Mouse (Mus musculus) heart, postnatal 0 days (tissue): ENCODE measurements at regions not wholly inside any gene's neighbourhood (a gene's known extent, or its start where the extent isn't known, plus 50 kb on each side); places are given as distances from the start of the nearest gene placed in this dataset.

ENCODE experiments used
- ATAC-seq: fragments of 200-750 bp; cut with Nextera tagmentation; 2 replicates; pipeline ENCODE4 v1.8.0; 2017; ENCODE audit warnings: low read depth, moderate number of reproducible peaks, moderate library complexity; ENCODE audit not compliant: insufficient read depth
- DNase-seq: peaks from one replicate; pipeline ENCODE4 v3.0.0-alpha.2; 2016; ENCODE audit warnings: low spot score
- H3K27ac ChIP-seq: fragments of 300-500 bp; sonication (generic); 2 replicates; pipeline ENCODE4 v1.5.1; 2014; ENCODE audit warnings: low read depth, mild to moderate bottlenecking
- H3K27me3 ChIP-seq: fragments of 300-500 bp; sonication (generic); 2 replicates; pipeline ENCODE4 v1.6.1; 2014; ENCODE audit warnings: low read length, mixed read lengths; ENCODE audit not compliant: control insufficient read depth, insufficient read depth
- H3K36me3 ChIP-seq: fragments of 300-500 bp; sonication (generic); replicated peaks from 2 replicates; pipeline ENCODE4 v1.6.1; 2014; ENCODE audit warnings: low read length, mixed read lengths; ENCODE audit not compliant: control insufficient read depth, insufficient read depth
- H3K4me1 ChIP-seq: fragments of 300-500 bp; sonication (generic); 2 replicates; pipeline ENCODE4 v1.6.1; 2014; ENCODE audit warnings: antibody characterized with exemption; ENCODE audit not compliant: control insufficient read depth, insufficient read depth
- H3K4me2 ChIP-seq: fragments of 300-500 bp; sonication (generic); 2 replicates; pipeline ENCODE4 v1.6.1; 2014; ENCODE audit warnings: low read depth, mild to moderate bottlenecking, low read length, moderate library complexity
- H3K4me3 ChIP-seq: fragments of 300-500 bp; sonication (generic); 2 replicates; pipeline ENCODE4 v1.5.1; 2014; ENCODE audit warnings: low read depth, low read length
- H3K9ac ChIP-seq: fragments of 300-500 bp; sonication (generic); replicated peaks from 2 replicates; pipeline ENCODE4 v1.6.1; 2014; ENCODE audit warnings: low read depth, low read length, mixed read lengths
- H3K9me3 ChIP-seq: fragments of 300-500 bp; sonication (generic); replicated peaks from 2 replicates; pipeline ENCODE4 v1.6.1; 2016; ENCODE audit warnings: low read length; ENCODE audit not compliant: control insufficient read depth
- CTCF ChIP-seq: IDR thresholded peaks from 2 replicates; pipeline ENCODE4 v1.5.1; 2016; ENCODE audit warnings: antibody characterized with exemption, control low read depth, low read depth
- EP300 ChIP-seq: IDR thresholded peaks from 2 replicates; pipeline ENCODE4 v1.6.1; 2016; ENCODE audit warnings: antibody characterized with exemption, low read depth
- WGBS: fragments of 180-500 bp; shearing (Covaris S2); extraction: QIAGEN DNeasy Blood & Tissue Kit; methylation state at CpG from one replicate; pipeline ENCODE4 v1.1.7; 2014; 5-methylcytosine and 5-hydroxymethylcytosine counted together

DNA sequence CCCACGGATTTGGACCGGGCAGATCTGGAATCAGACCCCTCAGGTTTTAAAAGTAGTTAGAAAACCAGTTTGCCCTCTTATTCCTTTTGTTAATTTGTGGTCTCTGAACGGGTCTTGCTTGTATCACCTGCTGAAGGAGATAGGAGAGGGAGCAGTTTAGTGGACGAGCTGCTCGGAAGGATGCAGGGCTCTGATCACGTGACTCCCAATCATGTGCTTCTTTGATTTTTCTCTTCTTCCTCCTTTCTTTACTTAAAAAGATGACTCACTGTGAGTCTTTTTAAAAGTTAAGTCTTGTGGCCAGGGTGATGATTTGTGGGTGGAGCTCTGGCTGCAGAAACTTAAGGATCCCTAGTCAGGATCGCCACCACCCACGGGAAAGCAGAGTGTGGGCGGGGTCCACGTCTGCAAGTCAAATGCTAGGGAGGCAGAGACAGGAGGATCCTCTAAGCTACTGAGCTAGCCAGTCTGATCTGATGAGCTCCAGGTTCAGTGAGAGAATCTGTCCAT is 138.0 kb downstream of the Rpl14 start:
- 42% methylated on average over 10 of the region's 10 CpGs for WGBS
- no peak for ATAC-seq
- no peak overlapping the region for H3K4me3 ChIP-seq
- H3K9ac ChIP-seq = no peak overlapping the region
- TF ChIP-seq EP300 (no peak), CTCF (no peak)
- no peaks in the 10 kb centered on the region for H3K27me3 ChIP-seq
- peaks cover 10% of the 10 kb centered on the region; the same call in 1 of the 2 replicates for H3K4me1 ChIP-seq
- H3K4me2 ChIP-seq = peak overlapping the region; percentile 48
- no peak for DNase-seq
- H3K9me3 ChIP-seq = peaks cover 3% of the 10 kb centered on the region; the same call in 1 of the 2 replicates
- H3K27ac ChIP-seq = no peak overlapping the region
- no peaks in the 10 kb centered on the region for H3K36me3 ChIP-seq

DNA sequence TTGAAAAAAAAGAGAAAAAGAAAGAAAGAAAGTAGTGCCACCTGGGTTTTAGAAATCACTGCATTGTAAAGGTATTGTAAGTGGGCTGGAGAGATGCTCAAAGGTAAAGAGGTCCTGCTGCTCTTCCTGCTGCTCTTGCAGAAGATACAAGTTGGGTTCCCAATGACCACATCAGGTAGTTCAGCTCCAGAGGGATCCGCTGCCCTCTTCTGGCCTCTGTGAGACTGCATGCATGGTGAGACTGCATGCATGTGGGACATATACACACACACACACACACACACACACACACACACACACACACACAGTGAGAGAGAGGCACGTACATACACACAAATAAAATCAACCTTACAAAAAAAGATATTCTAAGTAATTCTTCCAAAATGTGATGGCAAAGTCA is 141.7 kb downstream of the Rpl14 start:
- no peak for DNase-seq
- Histone ChIP-seq H3K27ac (no peak overlapping the region), H3K4me3 (no peak overlapping the region), H3K4me2 (no peak overlapping the region), H3K27me3 (no peaks in the 10 kb centered on the region), H3K4me1 (peaks cover 10% of the 10 kb centered on the region; the same call in 1 of the 2 replicates), H3K9ac (no peak overlapping the region), H3K36me3 (no peaks in the 10 kb centered on the region), H3K9me3 (peaks cover 3% of the 10 kb centered on the region; the same call in 1 of the 2 replicates)
- TF ChIP-seq CTCF (no peak), EP300 (no peak)
- ATAC-seq = no peak
- WGBS = 92% methylated on average over 2 of the region's 2 CpGs

DNA sequence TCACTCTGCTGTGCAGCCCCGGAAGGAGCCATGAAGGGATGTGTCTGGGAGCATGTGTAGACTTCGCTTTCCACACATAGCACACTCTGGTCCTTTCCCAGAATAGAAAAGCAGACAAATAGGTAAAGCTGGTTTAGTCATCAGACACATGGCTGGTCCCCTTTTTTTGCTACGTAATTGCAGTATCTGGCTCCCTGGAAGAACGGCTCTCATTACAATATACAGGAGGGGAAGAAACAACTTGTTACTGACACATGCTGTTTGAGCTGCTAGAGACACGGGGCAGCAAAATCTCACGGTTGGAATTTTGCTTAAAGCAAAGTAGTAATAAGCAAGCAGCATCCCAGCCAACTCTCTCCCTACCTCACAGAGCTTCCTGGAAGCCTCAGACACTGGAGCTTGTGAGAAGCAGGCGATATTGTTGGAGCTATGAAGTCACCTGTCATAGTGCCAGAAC is 144.4 kb downstream of the Rpl14 start:
- no peaks in the 10 kb centered on the region for H3K36me3 ChIP-seq
- H3K9ac ChIP-seq = no peak overlapping the region
- H3K4me3 ChIP-seq = no peak overlapping the region
- no peaks in the 10 kb centered on the region; the same call in 1 of the 2 replicates for H3K9me3 ChIP-seq
- H3K27me3 ChIP-seq = no peaks in the 10 kb centered on the region
- no peak for ATAC-seq
- DNase-seq = no peak
- H3K4me2 ChIP-seq = no peak overlapping the region
- 60% methylated on average over 7 of the region's 7 CpGs for WGBS
- no peak for TF ChIP-seq CTCF
- TF ChIP-seq EP300 = no peak
- H3K27ac ChIP-seq = no peak overlapping the region
- no peaks in the 10 kb centered on the region for H3K4me1 ChIP-seq

DNA sequence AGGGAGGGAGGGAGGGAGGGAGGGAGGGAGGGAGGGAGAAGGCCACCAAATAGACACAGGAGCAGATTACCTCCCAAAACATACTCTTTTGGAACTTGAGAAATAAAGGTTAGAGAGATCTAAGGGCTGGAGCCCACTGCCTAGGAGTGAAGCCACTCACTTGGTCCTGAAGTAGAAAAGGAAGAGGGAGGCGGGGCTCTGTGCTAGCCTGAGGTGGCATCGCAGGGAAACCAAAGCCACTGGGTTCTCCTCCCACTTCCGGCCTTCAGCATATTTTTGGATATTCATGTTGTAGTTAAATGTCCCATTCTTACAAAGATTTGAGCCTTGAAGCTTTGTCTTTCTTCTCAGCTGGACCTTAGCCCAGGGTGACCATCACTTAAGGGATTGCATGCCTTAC is 147.6 kb downstream of the Rpl14 start:
- Histone ChIP-seq H3K27ac (no peak overlapping the region), H3K27me3 (no peaks in the 10 kb centered on the region), H3K4me2 (no peak overlapping the region), H3K9me3 (no peaks in the 10 kb centered on the region), H3K9ac (no peak overlapping the region), H3K36me3 (no peaks in the 10 kb centered on the region), H3K4me3 (no peak overlapping the region), H3K4me1 (no peaks in the 10 kb centered on the region)
- ATAC-seq (no peak), DNase-seq (no peak)
- WGBS = 68% methylated on average over 3 of the region's 3 CpGs
- TF ChIP-seq EP300 (no peak), CTCF (no peak)

DNA sequence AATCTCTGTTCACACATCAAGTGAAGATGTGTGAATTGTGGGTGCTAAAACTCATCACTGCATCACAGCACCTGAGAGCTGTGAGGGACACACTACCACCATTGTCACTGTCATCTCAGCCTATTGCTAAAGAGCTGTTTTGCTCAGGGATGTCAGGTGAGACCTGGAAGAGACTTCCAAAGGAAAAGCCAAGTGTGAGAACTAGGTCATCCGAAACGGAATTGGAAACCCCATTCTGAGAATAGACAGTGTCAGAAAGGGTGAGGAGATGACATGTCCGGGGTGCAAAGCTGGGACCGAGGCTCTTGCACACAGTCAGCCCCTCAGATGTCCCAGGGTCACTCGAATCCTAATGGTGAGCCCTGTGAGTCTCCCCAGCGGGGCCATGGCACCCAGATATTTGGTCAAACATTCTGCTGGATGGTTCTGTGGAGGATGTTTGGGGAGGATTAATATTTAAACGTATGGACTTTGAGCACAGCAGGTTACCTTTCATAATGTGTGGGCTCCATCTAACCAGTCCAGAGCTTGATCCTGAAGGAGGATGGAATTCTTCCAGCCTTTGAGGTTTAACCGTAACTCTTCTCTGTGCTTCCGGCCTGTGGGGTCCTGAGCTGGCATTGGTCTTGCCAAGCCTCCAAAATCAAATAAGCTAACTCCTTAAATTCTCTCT is 150.3 kb downstream of the Rpl14 start:
- 79% methylated on average over 9 of the region's 9 CpGs for WGBS
- no peaks in the 10 kb centered on the region for H3K27me3 ChIP-seq
- H3K9me3 ChIP-seq = no peaks in the 10 kb centered on the region; the same call in 1 of the 2 replicates
- ATAC-seq (no peak), DNase-seq (no peak)
- H3K4me2 ChIP-seq = no peak overlapping the region
- H3K36me3 ChIP-seq = no peaks in the 10 kb centered on the region
- H3K4me1 ChIP-seq = no peaks in the 10 kb centered on the region
- no peak for TF ChIP-seq EP300
- no peak for TF ChIP-seq CTCF
- no peak overlapping the region for H3K27ac ChIP-seq
- H3K9ac ChIP-seq = no peak overlapping the region
- H3K4me3 ChIP-seq = no peak overlapping the region
